In genomic region chr11:67897064-67897560, GRCm38 (mm10) we compare ENCODE assay signal across 9 mouse cellular contexts. TPM values are rescaled to one million over a fixed set of nuclear protein-coding genes. Genes with fewer than 3 reads are reported as not detected.
DNase-seq lines count a peak whose midpoint lies in the region; ATAC-seq lines count a peak whose summit lies in the region.
"Had no signal": no experiment of that assay in that cellular context is flagged by ENCODE, and none has a peak within 500 bp of the region (broad histone marks: within the 10 kb centered on the region; RNA-seq: fewer than 3 reads in every experiment).

No protein-coding gene starts in this region.

- H3K4me1 ChIP-seq in embryonic facial prominence, embryonic 10.5 days, result peaks cover 5% of the 10 kb centered on the region
- H3K4me1 ChIP-seq: megakaryocyte, embryonic 14.5 days had no signal

- WGBS in embryonic facial prominence, embryonic 10.5 days, result 67% methylated on average over 8 of the region's 8 CpGs

- ATAC-seq in cerebellum, adult (ENCODE audit: insufficient number of reproducible peaks, low FRiP score, low TSS enrichment), result no peak; the same call in 1 of the 2 replicates

- no peaks in the 10 kb centered on the region for H3K27me3 ChIP-seq in embryonic facial prominence, embryonic 10.5 days (replicated peaks; ENCODE audit: low read depth, poor library complexity, severe bottlenecking)

- H3K4me3 ChIP-seq in embryonic facial prominence, embryonic 10.5 days, result no peak overlapping the region
- H3K4me3 ChIP-seq: megakaryocyte, embryonic 14.5 days had no signal

- no peaks in the 10 kb centered on the region for H3K36me3 ChIP-seq in embryonic facial prominence, embryonic 10.5 days (replicated peaks)

- intact Hi-C loops in heart, postnatal 14 days (cut with DNase I), result loop anchor here (2.0 to 10.0 kb wide), 3 partner anchors 26 to 508 kb away; partner anchors contain the start of genes Cfap52, Ntn1, Stx8 and Usp43

- no peaks in the 10 kb centered on the region for H3K9me3 ChIP-seq in embryonic facial prominence, embryonic 10.5 days
- H3K9me3 ChIP-seq: megakaryocyte, embryonic 14.5 days had no signal

- H3K27ac ChIP-seq in embryonic facial prominence, embryonic 10.5 days (replicated peaks), result no peak overlapping the region

- DNase-seq in cerebellum, adult 11 months, result peak; percentile 20
- peak; percentile 94 for DNase-seq in adrenal gland, adult 8-10 months
- DNase-seq in embryonic facial prominence, embryonic 10.5 days (ENCODE audit: low spot score), result peak; percentile 63
- DNase-seq in heart, postnatal 14 days, result peak; percentile 81 to 85
- peak; percentile 21 to 65 for DNase-seq in layer of hippocampus, adult 18-20 months (ENCODE audit: low spot score in 2 of 2)
- DNase-seq in lung, postnatal 10 days, result peak; percentile 85
- DNase-seq in skeletal muscle tissue, adult 2 months (ENCODE audit: low read depth, low spot score), result peak; percentile 71

RNA-seq across cellular contexts. Expression of gene Usp43, which starts 24.8 kb away (rescaled TPM):
- 1 to 10 TPM in 3 of 4 experiments, under 1 TPM in 1; 0.52 to 1.5 (median 1.1) TPM for total RNA-seq in adrenal gland, adult 8-10 months (2022)
- polyA plus RNA-seq in embryonic facial prominence, embryonic 10.5 days (2016; fragmentation: Nextera tagmentation; extraction: Ambion mirVana), result 0.80 and 1.2 TPM in 2 replicates
- 1 to 10 TPM; 3.3 to 3.4 TPM for total RNA-seq in heart, postnatal 14 days (2021)
- total RNA-seq in layer of hippocampus, adult 18-20 months (2021), result under 1 TPM; 0.58 to 0.67 TPM

Comparison
In these comparisons a context has a peak if more than half of its experiments do, and no peak if none do; other contexts are left out.
1. DNase-seq: peak in every context shown above with its lines; median percentile 94 in adrenal gland, adult 8-10 months; 85 in lung, postnatal 10 days; 83 in heart, postnatal 14 days; 71 in skeletal muscle tissue, adult 2 months; 63 in embryonic facial prominence, embryonic 10.5 days; 43 in layer of hippocampus, adult 18-20 months; 20 in cerebellum, adult 11 months.